8 mouse cellular contexts compared by ENCODE assay signal in the genomic region with DNA sequence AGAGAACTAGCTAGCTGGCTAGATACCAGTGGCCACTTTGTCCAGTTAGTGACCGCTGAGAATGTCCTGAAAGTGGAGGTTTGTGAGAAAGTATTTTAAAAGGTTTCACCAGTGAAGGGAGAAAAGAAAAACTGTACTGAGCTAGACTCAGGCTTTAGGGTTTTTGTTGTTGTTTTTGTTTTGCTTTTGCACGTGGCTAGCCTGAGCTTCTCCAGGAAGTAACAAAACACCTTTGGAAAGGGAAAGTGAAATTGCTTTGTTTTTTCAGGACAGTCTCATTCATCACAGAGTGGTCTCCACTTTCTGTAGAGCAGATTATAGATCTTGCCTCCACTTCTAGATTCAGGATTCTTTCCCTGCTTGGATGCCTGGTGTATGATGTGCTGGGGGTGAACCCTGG. TPM values are rescaled to one million over a fixed set of nuclear protein-coding genes. Genes with fewer than 3 reads are reported as not detected.
A peak's percentile ranks its signal among the peaks of the same experiment; 100 is the strongest.
DNase-seq lines count a peak whose midpoint lies in the region; ATAC-seq and TF ChIP-seq lines count a peak whose summit lies in the region.

No protein-coding gene starts in this region.

- H3K27ac ChIP-seq in heart, embryonic 14.5 days (replicated peaks in 1 of 2; ENCODE audit: control insufficient read depth in 1 of 2, insufficient read depth in 1 of 2, low read depth in 2 of 2, low read length in 2 of 2): no peak overlapping the region
- no peak overlapping the region for H3K27ac ChIP-seq in heart, adult 2 months
- no peak overlapping the region for H3K27ac ChIP-seq in hindbrain, embryonic 11.5 days (ENCODE audit: low read depth, low read length)
- no peak overlapping the region for H3K27ac ChIP-seq in liver, postnatal 0 days (ENCODE audit: low read depth)
- H3K27ac ChIP-seq in gastrocnemius, adult 2 months: no peak overlapping the region

- H3K9me3 ChIP-seq in heart, embryonic 14.5 days (ENCODE audit: control insufficient read depth, low read length): no peaks in the 10 kb centered on the region
- H3K9me3 ChIP-seq in hindbrain, embryonic 11.5 days (ENCODE audit: control insufficient read depth, low read length): no peaks in the 10 kb centered on the region
- H3K9me3 ChIP-seq in liver, postnatal 0 days (ENCODE audit: low read length): no peaks in the 10 kb centered on the region

- no peaks in the 10 kb centered on the region for H3K36me3 ChIP-seq in heart, embryonic 14.5 days (ENCODE audit: control insufficient read depth, insufficient read depth, low read length)
- H3K36me3 ChIP-seq in heart, adult 2 months (ENCODE audit: control insufficient read depth, insufficient read depth, low read length): no peaks in the 10 kb centered on the region
- no peaks in the 10 kb centered on the region for H3K36me3 ChIP-seq in hindbrain, embryonic 11.5 days (ENCODE audit: control insufficient read depth, insufficient read depth, low read length)
- no peaks in the 10 kb centered on the region for H3K36me3 ChIP-seq in liver, postnatal 0 days (replicated peaks; ENCODE audit: insufficient read depth, low read length)

- peak overlapping the region; percentile 72 for H3K4me2 ChIP-seq in heart, embryonic 14.5 days (ENCODE audit: low read length)
- H3K4me2 ChIP-seq in hindbrain, embryonic 11.5 days (replicated peaks; ENCODE audit: low read depth, low read length): peak overlapping the region; percentile 12
- H3K4me2 ChIP-seq in liver, postnatal 0 days (ENCODE audit: low read depth, low read length): peak overlapping the region; percentile 93

- TF ChIP-seq EP300 in heart, adult 2 months (IDR thresholded peaks at IDR 0.05; ENCODE audit: insufficient read depth, low read depth, low read length): no peak
- no peak for TF ChIP-seq EP300 in liver, postnatal 0 days (IDR thresholded peaks at IDR 0.05; ENCODE audit: low read depth)

- TF ChIP-seq POLR2A in heart, adult 2 months (IDR thresholded peaks at IDR 0.05; ENCODE audit: insufficient read depth, low read depth, low read length): no peak

- WGBS in heart, embryonic 14.5 days: 55% methylated on average over 2 of the region's 2 CpGs
- WGBS in heart, adult 2 months: 61% methylated on average over 2 of the region's 2 CpGs
- WGBS in hindbrain, embryonic 11.5 days: 19% methylated on average over 2 of the region's 2 CpGs
- WGBS in liver, postnatal 0 days (ENCODE audit: insufficient replicate concordance): 27% methylated on average over 2 of the region's 2 CpGs

- TF ChIP-seq CTCF in heart, adult 2 months (IDR thresholded peaks at IDR 0.05): no peak
- no peak for TF ChIP-seq CTCF in liver, postnatal 0 days (IDR thresholded peaks at IDR 0.05; ENCODE audit: low read depth)
- no peak for TF ChIP-seq CTCF in gastrocnemius, adult 2 months (IDR thresholded peaks at IDR 0.05)

- no peak for DNase-seq in heart, adult 2 months
- peak; percentile 10 for DNase-seq in CD4-positive, CD25-positive, alpha-beta regulatory T cell, adult 2 months (ENCODE audit: low read depth, low spot score)
- no peak for DNase-seq in hindbrain, embryonic 11.5 days (ENCODE audit: low spot score)
- no peak for DNase-seq in liver, postnatal 0 days
- no peak for DNase-seq in urinary bladder, postnatal 10 days (ENCODE audit: low spot score)
- DNase-seq in gastrocnemius, adult 2 months: no peak
- no peak for DNase-seq in retina, embryonic 14.5 days (ENCODE audit: low spot score)

- H3K9ac ChIP-seq in heart, embryonic 14.5 days (ENCODE audit: low read length): peak overlapping the region; percentile 90
- H3K9ac ChIP-seq in heart, adult 2 months (ENCODE audit: low read depth, low read length): no peak overlapping the region
- H3K9ac ChIP-seq in hindbrain, embryonic 11.5 days (ENCODE audit: low read depth, low read length): no peak overlapping the region
- H3K9ac ChIP-seq in liver, postnatal 0 days (replicated peaks): no peak overlapping the region

- ATAC-seq in heart, embryonic 14.5 days (ENCODE audit: insufficient number of reproducible peaks, insufficient read depth, low FRiP score, low read depth): no peak
- ATAC-seq in hindbrain, embryonic 11.5 days (ENCODE audit: low FRiP score): no peak
- ATAC-seq in liver, postnatal 0 days: no peak

- peak overlapping the region in 1 of 2 experiments; percentile 65; a peak in 2 of 4 replicates for H3K4me3 ChIP-seq in heart, embryonic 14.5 days (ENCODE audit: control insufficient read depth in 1 of 2, insufficient read depth in 1 of 2, low read depth in 1 of 2, low read length in 2 of 2)
- no peak overlapping the region for H3K4me3 ChIP-seq in heart, adult 2 months
- no peak overlapping the region for H3K4me3 ChIP-seq in hindbrain, embryonic 11.5 days (ENCODE audit: low read depth, low read length)
- H3K4me3 ChIP-seq in liver, postnatal 0 days (ENCODE audit: low read depth, low read length): 0 out of 2 replicates have a peak overlapping the region, but pooled peaks have one; percentile 69
- no peak overlapping the region for H3K4me3 ChIP-seq in gastrocnemius, adult 2 months

- intact Hi-C loops in heart, adult 2 months (cut with DNase I): no loop called here
- intact Hi-C loops in gastrocnemius, adult 2 months (cut with DNase I): no loop called here

- H3K79me2 ChIP-seq in heart, adult 2 months (replicated peaks; ENCODE audit: control insufficient read depth, insufficient read depth, low read length): no peaks in the 10 kb centered on the region

- peaks cover 0 to 15% of the 10 kb centered on the region in 2 experiments for H3K4me1 ChIP-seq in heart, embryonic 14.5 days (ENCODE audit: control insufficient read depth in 2 of 2, insufficient read depth in 2 of 2, low read length in 2 of 2)
- no peaks in the 10 kb centered on the region for H3K4me1 ChIP-seq in heart, adult 2 months (ENCODE audit: control insufficient read depth, insufficient read depth, low read length)
- no peaks in the 10 kb centered on the region for H3K4me1 ChIP-seq in hindbrain, embryonic 11.5 days (replicated peaks; ENCODE audit: control insufficient read depth, insufficient read depth, low read length)
- H3K4me1 ChIP-seq in liver, postnatal 0 days (ENCODE audit: insufficient read depth): peaks cover 4% of the 10 kb centered on the region; the same call in 1 of the 2 replicates

- no peaks in the 10 kb centered on the region for H3K27me3 ChIP-seq in heart, embryonic 14.5 days (ENCODE audit: control insufficient read depth, insufficient read depth, low read length)
- 0 out of 2 replicates have a peak, but pooled peaks cover 1% of the 10 kb centered on the region for H3K27me3 ChIP-seq in heart, adult 2 months (ENCODE audit: control insufficient read depth, insufficient read depth, low read length)
- no peaks in the 10 kb centered on the region for H3K27me3 ChIP-seq in hindbrain, embryonic 11.5 days (ENCODE audit: control insufficient read depth, insufficient read depth, low read length)
- H3K27me3 ChIP-seq in liver, postnatal 0 days (ENCODE audit: insufficient read depth, low read length): no peaks in the 10 kb centered on the region

RNA-seq across cellular contexts. Expression of gene Cdca7l, which starts 40.8 kb away (rescaled TPM):
- 9.7 and 10.1 TPM in 2 replicates for polyA plus RNA-seq in heart, embryonic 14.5 days (2014; fragmentation: Nextera tagmentation; extraction: Ambion mirVana)
- total RNA-seq in heart, adult 2 months (2021): under 1 TPM; 0.16 to 0.23 TPM
- polyA plus RNA-seq in heart, adult 2 months (2012; rRNA removed): 0.10 and 0.26 TPM in 2 replicates
- polyA plus RNA-seq in hindbrain, embryonic 11.5 days (2014; fragmentation: Nextera tagmentation; extraction: Ambion mirVana): 24.6 and 25.8 TPM in 2 replicates
- polyA plus RNA-seq in liver, postnatal 0 days (2015; fragmentation: Nextera tagmentation; extraction: Ambion mirVana): 7.5 and 7.8 TPM in 2 replicates
- total RNA-seq in gastrocnemius, adult 2 months (2021): not detected

Comparison
In these comparisons a context has a peak if more than half of its experiments do, and no peak if none do; other contexts are left out.
1. H3K4me2 ChIP-seq: peak in every context shown above with its lines; median percentile 93 in liver, postnatal 0 days; 72 in heart, embryonic 14.5 days; 12 in hindbrain, embryonic 11.5 days.